Mouse (Mus musculus): ENCODE measurements around the gene Fcho2.

The Fcho2 gene

GRCm38 (mm10) chr13:98705501-98705900, 109.7 kb downstream of the Fcho2 start:
- no peak for DNase-seq

DNA sequence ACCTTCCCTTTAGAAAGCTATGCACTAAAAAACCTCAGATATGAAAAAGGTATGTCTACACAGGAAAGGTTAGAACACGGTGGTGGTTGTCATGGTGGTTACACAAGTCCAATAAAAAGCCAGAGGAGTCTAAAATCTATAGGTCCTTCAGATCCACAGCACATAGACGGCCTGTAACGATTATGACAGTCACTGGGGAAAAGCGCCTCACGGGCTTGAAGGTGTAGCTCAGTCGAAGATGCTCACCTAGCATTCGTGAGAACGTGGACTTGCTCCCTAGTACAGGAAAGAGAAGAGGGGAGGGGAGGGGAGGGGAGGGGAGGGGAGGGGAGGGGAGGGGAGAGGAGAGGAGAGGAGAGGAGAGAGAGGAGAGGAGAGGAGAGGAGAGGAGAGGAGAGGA, 111.5 kb downstream of the Fcho2 start:
- DNase-seq = no peak

GRCm38 (mm10) chr13:98702361-98702760, 112.9 kb downstream of the Fcho2 start:
- no peak for DNase-seq

GRCm38 (mm10) chr13:98701309-98701675, 114.0 kb downstream of the Fcho2 start:
- DNase-seq = no peak

DNA sequence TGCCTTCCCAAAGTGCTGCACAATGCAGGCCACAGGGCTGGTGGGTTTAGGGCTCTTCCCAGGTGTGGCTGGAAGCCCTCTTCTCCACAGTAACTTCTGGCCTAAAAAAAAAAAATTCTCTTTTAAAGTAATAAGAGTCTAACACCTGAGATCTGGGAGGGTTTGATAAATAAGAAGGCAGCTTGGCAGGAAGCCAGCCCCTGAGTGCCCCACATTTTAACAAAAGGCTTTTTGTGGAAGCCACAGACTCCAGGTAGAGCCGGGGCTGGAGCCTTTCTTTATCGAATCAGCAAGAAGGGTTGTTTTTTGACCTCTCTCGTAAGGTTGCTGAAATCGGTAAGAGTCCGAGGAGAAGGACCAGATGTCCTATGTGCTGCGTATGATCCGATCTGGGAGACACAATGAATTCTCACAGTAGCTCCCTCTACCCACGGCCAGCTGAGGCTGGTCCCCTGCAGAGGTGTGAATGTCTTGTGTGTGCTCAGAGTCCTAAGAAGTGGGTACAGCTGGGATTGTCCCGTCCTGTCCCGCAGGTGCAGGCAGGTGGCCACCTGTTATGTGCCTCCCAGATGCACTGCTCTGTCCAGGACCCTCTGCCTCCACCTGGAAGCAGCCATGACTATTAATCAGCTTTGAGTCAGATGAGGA, 114.5 kb downstream of the Fcho2 start:
- DNase-seq = no peak

GRCm38 (mm10) chr13:98699982-98700540, 115.2 kb downstream of the Fcho2 start:
- DNase-seq = no peak

- DNase-seq = no peak
Measured at GRCm38 (mm10) chr13:98699051-98699744, 116.1 kb downstream of the Fcho2 start.

GRCm38 (mm10) chr13:98696716-98697115, 118.5 kb downstream of the Fcho2 start:
- DNase-seq = no peak

DNA sequence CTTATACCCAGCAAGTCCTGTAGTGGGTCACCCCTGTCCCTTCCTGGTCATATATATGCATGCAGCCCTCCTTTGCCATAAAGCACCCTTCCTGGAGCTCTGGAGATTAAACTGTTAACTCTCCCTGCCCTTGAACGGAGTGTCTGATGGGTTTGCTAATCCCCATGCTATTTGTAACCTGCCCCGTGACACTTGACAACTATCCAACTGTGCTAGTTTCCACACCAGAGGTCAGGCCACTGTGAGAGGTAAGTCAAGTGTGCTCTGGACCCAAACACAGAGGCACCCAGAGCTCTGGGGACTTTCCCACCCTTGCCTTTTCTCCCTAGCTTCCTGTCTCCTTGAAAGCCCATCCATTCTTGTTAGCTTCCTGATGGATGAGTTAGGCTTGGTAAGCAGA, 119.7 kb downstream of the Fcho2 start:
- DNase-seq = no peak

DNA sequence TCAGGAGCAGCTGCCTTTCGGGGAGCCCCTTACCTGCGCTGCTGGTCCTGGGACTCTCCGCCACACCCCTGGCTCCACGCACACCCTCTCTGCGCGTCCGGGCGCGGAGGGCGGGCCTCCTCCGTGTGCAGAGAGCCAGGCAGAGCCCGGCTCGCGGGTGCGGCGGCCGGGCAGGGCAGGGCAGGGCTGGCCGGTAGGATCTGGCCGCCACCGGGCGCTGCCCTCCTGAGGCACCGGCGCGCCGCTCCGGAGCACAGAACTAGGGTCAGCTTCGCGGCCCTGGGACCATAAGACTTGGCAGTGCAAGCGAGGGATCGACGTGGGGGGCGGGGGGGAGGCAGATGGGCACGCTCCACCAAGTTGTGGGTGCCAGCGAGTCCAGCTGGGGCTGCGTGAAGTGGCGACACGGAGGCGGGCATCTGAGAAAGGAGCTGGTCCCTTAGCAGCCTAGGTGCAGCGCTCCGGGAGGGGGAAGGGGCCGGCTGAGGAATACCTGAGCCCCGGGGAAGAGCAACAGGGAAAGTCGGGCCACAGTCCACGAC, 120.4 kb downstream of the Fcho2 start, which contains the start of gene Tmem171:
Gene Tmem171, minus strand, starts transcription at position 62 of the 542 bp plus-strand sequence.
- no peak for DNase-seq

DNA sequence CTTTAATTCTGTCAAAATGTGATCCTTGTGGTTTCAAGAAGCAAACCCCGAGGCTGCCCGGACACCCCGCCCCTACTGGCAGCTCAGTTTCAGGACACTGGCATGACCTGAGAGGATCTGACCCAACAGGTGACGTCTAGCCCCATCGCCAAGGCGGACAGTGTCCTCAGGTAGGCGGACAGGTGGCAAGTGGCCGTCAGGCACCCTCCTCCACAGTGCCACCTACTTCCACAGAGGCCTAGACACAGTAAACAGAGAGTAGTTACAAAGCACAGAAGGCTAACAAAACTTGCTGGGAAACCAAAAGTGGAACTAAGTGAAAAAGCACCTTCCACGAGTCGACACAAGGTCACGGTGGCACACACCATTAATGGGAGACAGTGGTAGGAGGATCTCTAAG, 121.9 kb downstream of the Fcho2 start:
- no peak for DNase-seq

- no peak for DNase-seq
Measured at GRCm38 (mm10) chr13:98691956-98692515, 123.2 kb downstream of the Fcho2 start.

- DNase-seq = no peak
Measured at GRCm38 (mm10) chr13:98690886-98691285, 124.4 kb downstream of the Fcho2 start.

- DNase-seq = no peak
Measured at GRCm38 (mm10) chr13:98689605-98690290, 125.5 kb downstream of the Fcho2 start.

- DNase-seq = no peak
Measured at GRCm38 (mm10) chr13:98687931-98688330, 127.3 kb downstream of the Fcho2 start.

DNA sequence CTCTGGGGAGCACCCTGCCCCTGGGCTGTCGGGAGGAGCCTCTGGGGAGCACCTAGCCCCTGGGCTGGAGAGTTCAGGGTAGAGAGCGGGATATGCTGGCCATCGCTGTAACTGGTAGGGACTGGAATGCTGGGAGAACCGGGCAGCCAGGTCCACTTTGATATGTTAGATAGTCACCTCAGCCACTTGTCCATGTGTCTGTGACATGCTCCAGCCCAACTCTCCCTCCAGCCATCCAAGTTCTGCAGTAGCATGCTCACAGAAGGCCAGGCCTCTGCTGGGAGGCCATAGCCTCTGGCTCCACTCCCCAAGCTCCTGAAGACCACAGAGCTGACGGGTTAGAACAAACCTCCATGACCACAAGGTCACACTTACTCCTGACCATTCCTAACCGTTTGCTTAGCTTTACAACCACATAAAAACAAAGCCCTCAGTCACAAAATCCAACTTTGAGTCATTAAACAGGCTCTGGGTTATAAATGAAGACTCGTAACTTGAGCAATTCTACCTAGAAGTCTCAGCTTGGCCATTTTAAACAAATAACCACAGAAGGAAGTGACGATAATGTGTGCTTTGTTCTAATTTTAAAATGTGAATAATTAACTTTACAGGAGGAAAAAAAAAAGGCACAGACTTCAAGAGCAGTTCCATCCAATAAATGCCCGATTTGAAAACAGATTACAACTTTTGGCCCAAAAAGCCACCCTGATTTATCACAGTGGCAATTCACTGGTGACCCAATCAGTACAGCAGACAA, 130.9 kb downstream of the Fcho2 start:
- no peak for DNase-seq

- DNase-seq = no peak
Measured at GRCm38 (mm10) chr13:98683412-98683811, 131.8 kb downstream of the Fcho2 start.

DNA sequence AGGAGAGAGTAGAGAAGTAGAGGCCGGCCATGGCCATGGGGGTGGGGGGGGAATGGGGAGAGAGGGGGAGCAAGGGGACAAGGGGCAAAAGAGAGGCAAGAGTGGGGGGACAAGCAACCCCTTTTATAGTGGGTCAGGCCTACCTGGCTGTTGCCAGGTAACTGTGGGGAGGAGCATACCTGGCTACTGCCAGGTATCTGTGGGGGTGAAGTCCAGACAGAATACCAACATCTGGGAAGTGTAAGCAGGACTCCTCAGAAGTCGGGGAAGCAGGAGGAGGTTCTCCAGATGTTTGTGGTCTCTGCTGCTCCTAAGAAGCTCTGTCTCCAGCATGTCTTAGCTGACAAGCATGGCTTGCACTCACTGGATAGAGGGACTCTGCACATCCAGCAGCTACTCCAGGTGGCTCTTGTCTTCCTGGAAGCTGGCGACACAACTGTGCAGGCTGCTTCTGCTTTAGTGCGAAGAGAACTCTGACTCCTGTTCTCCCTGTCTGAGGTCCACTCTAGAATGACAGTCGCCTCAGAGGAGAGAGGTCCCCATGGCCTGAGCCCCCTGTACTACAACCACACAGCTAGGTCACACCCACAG, 134.7 kb downstream of the Fcho2 start:
- DNase-seq = no peak

GRCm38 (mm10) chr13:98679631-98680041, 135.6 kb downstream of the Fcho2 start:
- DNase-seq = no peak

- no peak for DNase-seq
Measured at GRCm38 (mm10) chr13:98679230-98679629, 136.0 kb downstream of the Fcho2 start.

DNA sequence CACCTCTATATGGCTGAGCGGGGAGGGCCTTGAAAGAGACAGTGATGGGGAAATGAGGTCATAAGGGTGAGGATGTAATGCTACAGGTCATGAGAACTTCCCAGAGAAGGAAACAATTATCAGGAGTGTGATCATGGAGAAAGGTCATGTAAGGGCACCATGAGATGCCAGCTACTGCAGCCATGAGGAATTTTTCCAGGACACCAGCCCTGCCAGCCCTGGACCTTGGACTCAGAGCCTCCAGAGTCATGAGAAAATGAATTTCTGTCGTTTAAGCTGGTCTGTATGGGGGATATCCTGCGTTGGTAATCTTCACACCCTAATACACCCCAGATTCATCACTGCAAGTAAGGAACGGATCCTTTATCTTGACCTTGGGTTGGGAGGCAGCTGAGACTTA, 141.3 kb downstream of the Fcho2 start:
- DNase-seq = no peak

Data from cerebellum, adult 9-11 months (tissue).